Comparison of ENCODE assay signal across 8 mouse cellular contexts in genomic region chr15:12479326-12479725, GRCm38 (mm10).
DNase-seq lines count a peak whose midpoint lies in the region; ATAC-seq and TF ChIP-seq lines count a peak whose summit lies in the region.

No protein-coding gene starts in this region.

- no peak overlapping the region for H3K4me2 ChIP-seq in forebrain, embryonic 14.5 days (ENCODE audit: low read length)
- no peak overlapping the region for H3K4me2 ChIP-seq in forebrain, embryonic 15.5 days (replicated peaks)

- no peak for TF ChIP-seq CTCF in thymus, adult 2 months (IDR thresholded peaks at IDR 0.05; ENCODE audit: borderline replicate concordance, control insufficient read depth, extremely low read depth, insufficient read depth, low read length, poor library complexity)

- H3K27me3 ChIP-seq in forebrain, embryonic 14.5 days (replicated peaks; ENCODE audit: control insufficient read depth, insufficient read depth, low read length) = no peaks in the 10 kb centered on the region
- no peaks in the 10 kb centered on the region for H3K27me3 ChIP-seq in forebrain, embryonic 15.5 days
- no peaks in the 10 kb centered on the region for H3K27me3 ChIP-seq in thymus, adult 2 months (ENCODE audit: control insufficient read depth, insufficient read depth, low read length)

- no peak overlapping the region for H3K27ac ChIP-seq in forebrain, embryonic 14.5 days (ENCODE audit: low read depth, low read length)
- no peak overlapping the region for H3K27ac ChIP-seq in forebrain, embryonic 15.5 days (replicated peaks)
- no peak overlapping the region for H3K27ac ChIP-seq in thymus, adult 2 months (ENCODE audit: control insufficient read depth, insufficient read depth, low read length)

- H3K36me3 ChIP-seq in forebrain, embryonic 14.5 days (ENCODE audit: control insufficient read depth, insufficient read depth, low read length) = no peaks in the 10 kb centered on the region
- H3K36me3 ChIP-seq in forebrain, embryonic 15.5 days = no peaks in the 10 kb centered on the region
- H3K36me3 ChIP-seq in thymus, adult 2 months (ENCODE audit: control insufficient read depth, insufficient read depth, low read length) = no peaks in the 10 kb centered on the region

- H3K4me1 ChIP-seq in forebrain, embryonic 14.5 days (ENCODE audit: control insufficient read depth, insufficient read depth, low read length) = no peaks in the 10 kb centered on the region
- H3K4me1 ChIP-seq in forebrain, embryonic 15.5 days = 0 out of 2 replicates have a peak, but pooled peaks cover 7% of the 10 kb centered on the region
- no peaks in the 10 kb centered on the region; the same call in 1 of the 2 replicates for H3K4me1 ChIP-seq in thymus, adult 2 months (replicated peaks; ENCODE audit: control insufficient read depth, insufficient read depth, low read length)

- WGBS in forebrain, embryonic 14.5 days = 66% methylated on average over 5 of the region's 5 CpGs
- WGBS in forebrain, embryonic 15.5 days = 66% methylated on average over 5 of the region's 5 CpGs
- WGBS in thymus, adult 2 months = 53% methylated on average over 5 of the region's 5 CpGs

- no peak overlapping the region for H3K9ac ChIP-seq in forebrain, embryonic 14.5 days (ENCODE audit: low read length)
- no peak overlapping the region for H3K9ac ChIP-seq in forebrain, embryonic 15.5 days (replicated peaks)

- no peak for DNase-seq in forebrain, embryonic 14.5 days (ENCODE audit: low spot score)
- peak; percentile 24 for DNase-seq in thymus, postnatal 14 days
- no peak for DNase-seq in thymus, adult 2 months
- peak; percentile 31 to 51 for DNase-seq in heart, postnatal 10 days
- DNase-seq in testis, postnatal 10 days (ENCODE audit: low spot score) = no peak

- ATAC-seq in forebrain, embryonic 14.5 days = peak; percentile 40; the same call in 1 of the 2 replicates
- ATAC-seq in forebrain, embryonic 15.5 days (replicated peaks) = no peak
- ATAC-seq in megakaryocyte-erythroid progenitor cell, adult 5-6 weeks (replicated peaks; ENCODE audit: low FRiP score, low TSS enrichment, poor library complexity, severe bottlenecking) = 0 out of 2 replicates have a peak, but pooled peaks have one; percentile 34
- ATAC-seq in erythroblast, adult 5-6 weeks (replicated peaks; ENCODE audit: low FRiP score, poor library complexity, severe bottlenecking) = no peak

- TF ChIP-seq POLR2A in thymus, adult 2 months (IDR thresholded peaks at IDR 0.05; ENCODE audit: control insufficient read depth, extremely low read depth, insufficient read depth, low read length, poor library complexity) = no peak

- H3K9me3 ChIP-seq in forebrain, embryonic 14.5 days (replicated peaks; ENCODE audit: control insufficient read depth, low read length) = no peaks in the 10 kb centered on the region
- no peaks in the 10 kb centered on the region for H3K9me3 ChIP-seq in forebrain, embryonic 15.5 days

- intact Hi-C loops in heart, postnatal 10 days (cut with DNase I) = no loop called here

- H3K4me3 ChIP-seq in forebrain, embryonic 14.5 days (ENCODE audit: low read depth, low read length) = no peak overlapping the region
- no peak overlapping the region for H3K4me3 ChIP-seq in forebrain, embryonic 15.5 days
- H3K4me3 ChIP-seq in thymus, adult 2 months (ENCODE audit: control insufficient read depth, insufficient read depth, low read length) = no peak overlapping the region

Comparison
In these comparisons a context has a peak if more than half of its experiments do, and no peak if none do; other contexts are left out.
1. ATAC-seq: peak in forebrain, embryonic 14.5 days (single experiment) and megakaryocyte-erythroid progenitor cell, adult 5-6 weeks (single experiment); none in forebrain, embryonic 15.5 days (single experiment) and erythroblast, adult 5-6 weeks (single experiment).
2. DNase-seq: peak in thymus, postnatal 14 days (single experiment) and heart, postnatal 10 days (2 of 2); none in forebrain, embryonic 14.5 days (single experiment), thymus, adult 2 months (single experiment) and testis, postnatal 10 days (single experiment).